Mouse (Mus musculus) liver, embryonic 14.5 days (tissue): ENCODE data around the gene Mfsd12. TPM values are rescaled to one million over a fixed set of nuclear protein-coding genes. Genes with fewer than 3 reads are reported as not detected.
A peak's percentile ranks its signal among the peaks of the same experiment; 100 is the strongest.

Experiments used
- ATAC-seq: fragments of 200-750 bp; cut with Nextera tagmentation; 2 replicates; pipeline ENCODE4 v1.8.0; 2017; ENCODE audit warnings: moderate number of reproducible peaks, mild to moderate bottlenecking, moderate library complexity; ENCODE audit not compliant: insufficient read depth
- DNase-seq, 3 experiments: peaks; one replicate each; pipeline ENCODE4 v3.0.0-alpha.2; 2012 to 2013; ENCODE audit warnings: low read depth in 3 of 3, low spot score in 3 of 3
- H3K27ac ChIP-seq: fragments of 300-500 bp; sonication (generic); 2 replicates; pipeline ENCODE4 v1.5.1; 2014; ENCODE audit warnings: moderate library complexity, mild to moderate bottlenecking, control low read depth, inconsistent platforms
- H3K27me3 ChIP-seq: fragments of 300-500 bp; sonication (generic); 2 replicates; pipeline ENCODE4 v1.6.1; 2014; ENCODE audit warnings: mild to moderate bottlenecking, low read length, moderate library complexity; ENCODE audit not compliant: control insufficient read depth, insufficient read depth
- H3K36me3 ChIP-seq: fragments of 300-500 bp; sonication (generic); replicated peaks from 2 replicates; pipeline ENCODE4 v1.6.1; 2014; ENCODE audit warnings: low read depth; ENCODE audit not compliant: control insufficient read depth, insufficient read depth
- H3K4me1 ChIP-seq, 2 experiments: fragments of 200-500 bp in 1 of 2; fragments of 300-500 bp in 1 of 2; sonication (generic) in 1 of 2; replicated peaks; 2 replicates each; pipeline ENCODE4 v1.6.1; 2012 to 2014; ENCODE audit warnings: antibody characterized with exemption in 1 of 2, inconsistent platforms in 1 of 2, low read length in 1 of 2; ENCODE audit not compliant: control insufficient read depth in 2 of 2, insufficient read depth in 2 of 2
- H3K4me2 ChIP-seq: fragments of 300-500 bp; sonication (generic); 2 replicates; pipeline ENCODE4 v1.6.1; 2014; ENCODE audit warnings: low read depth, mild to moderate bottlenecking, control low read depth, moderate library complexity
- H3K4me3 ChIP-seq, 2 experiments: fragments of 200-500 bp in 1 of 2; fragments of 300-500 bp in 1 of 2; sonication (generic) in 1 of 2; 2 replicates each; pipeline ENCODE4 v1.5.1; 2012 to 2014; ENCODE audit warnings: low read depth in 2 of 2, low read length in 2 of 2, mild to moderate bottlenecking in 2 of 2, control low read depth in 1 of 2, inconsistent platforms in 1 of 2, moderate library complexity in 1 of 2; ENCODE audit not compliant: insufficient read depth in 1 of 2
- H3K9ac ChIP-seq: fragments of 300-500 bp; sonication (generic); replicated peaks from 2 replicates; pipeline ENCODE4 v1.6.1; 2014; ENCODE audit warnings: mild to moderate bottlenecking, control low read depth, moderate library complexity
- H3K9me3 ChIP-seq: fragments of 300-500 bp; sonication (generic); 2 replicates; pipeline ENCODE4 v1.6.1; 2016; ENCODE audit warnings: low read length, mixed read lengths; ENCODE audit not compliant: control insufficient read depth
- CTCF ChIP-seq: IDR thresholded peaks from 2 replicates; pipeline ENCODE4 v1.5.1; 2016; ENCODE audit warnings: antibody characterized with exemption, low read depth, control low read depth
- EP300 ChIP-seq: IDR thresholded peaks from 2 replicates; pipeline ENCODE4 v1.6.1; 2016; ENCODE audit warnings: antibody characterized with exemption, low read depth
- WGBS: fragments of 180-500 bp; shearing (Covaris S2); extraction: QIAGEN DNeasy Blood & Tissue Kit; methylation state at CpG from one replicate; pipeline ENCODE4 v1.1.7; 2014; ENCODE audit not compliant: insufficient replicate concordance; 5-methylcytosine and 5-hydroxymethylcytosine counted together
- polyA plus RNA-seq, 2 experiments: library from polyadenylated mRNA; depleted of rRNA in 1 of 2; stranded (reverse) in 1 of 2; unstranded in 1 of 2; fragments of >200 nt; fragmentation: Nextera tagmentation in 1 of 2; extraction: Ambion mirVana in 1 of 2; gene quantifications; 2 replicates each; pipeline versions ENCODE4 v1.2.1 to v1.2.3; 2012 to 2014

Mfsd12 gene
- polyA plus RNA-seq, 2 experiments: 6.1 to 8.4 TPM

GRCm38 (mm10) chr10:81407539-81408423 lies 50.5 kb downstream of the Mfsd12 start:
- Histone ChIP-seq H3K4me2 (peak overlapping the region; percentile 44), H3K27me3 (peaks cover 31% of the 10 kb centered on the region), H3K4me3 (peak overlapping the region; percentile 12 to 32; a peak in 3 of 4 replicates), H3K9ac (no peak overlapping the region), H3K4me1 (peaks cover 0 to 10% of the 10 kb centered on the region in 2 experiments; a peak in 2 of 4 replicates), H3K27ac (no peak overlapping the region), H3K9me3 (no peaks in the 10 kb centered on the region), H3K36me3 (no peaks in the 10 kb centered on the region)
- ATAC-seq: peak; percentile 38; the same call in 1 of the 2 replicates
- DNase-seq: peak in 1 of 3 experiments; percentile 62
- TF ChIP-seq CTCF (no peak), EP300 (no peak)
- WGBS: 17% methylated on average over 31 of the region's 31 CpGs

DNA sequence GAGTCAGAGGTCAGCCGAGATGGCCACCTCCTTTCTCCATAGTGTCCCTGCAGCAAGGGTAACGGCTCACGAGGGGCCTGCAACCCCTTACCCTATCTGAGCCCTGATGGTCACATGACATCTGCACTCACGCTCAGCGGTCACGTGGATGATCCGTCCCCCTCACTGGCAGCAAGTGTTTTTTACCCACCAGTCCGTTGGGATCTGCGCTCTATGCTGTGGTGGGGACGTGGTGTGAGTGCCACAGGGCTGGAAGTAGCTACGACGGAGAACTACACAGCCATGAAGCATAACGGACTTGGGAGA lies 51.1 kb downstream of the Mfsd12 start:
- Histone ChIP-seq H3K9ac (no peak overlapping the region), H3K27me3 (peaks cover 31% of the 10 kb centered on the region), H3K4me2 (no peak overlapping the region), H3K36me3 (no peaks in the 10 kb centered on the region), H3K4me3 (no peak overlapping the region), H3K9me3 (no peaks in the 10 kb centered on the region), H3K4me1 (peaks cover 0 to 12% of the 10 kb centered on the region in 2 experiments; a peak in 2 of 4 replicates), H3K27ac (no peak overlapping the region)
- ATAC-seq (no peak), DNase-seq (no peak)
- TF ChIP-seq CTCF (no peak), EP300 (no peak)
- 17% methylated on average over 13 of the region's 13 CpGs for WGBS

GRCm38 (mm10) chr10:81408871-81409291 lies 51.6 kb downstream of the Mfsd12 start:
- H3K4me1 ChIP-seq: peaks cover 0 to 12% of the 10 kb centered on the region in 2 experiments; a peak in 2 of 4 replicates
- no peak for TF ChIP-seq EP300
- peak; percentile 98 for TF ChIP-seq CTCF
- H3K4me3 ChIP-seq: no peak overlapping the region
- peak overlapping the region; percentile 25; the same call in 1 of the 2 replicates for H3K4me2 ChIP-seq
- no peaks in the 10 kb centered on the region for H3K36me3 ChIP-seq
- 3% methylated on average over 9 of the region's 9 CpGs for WGBS
- H3K27me3 ChIP-seq: peaks cover 31% of the 10 kb centered on the region
- H3K27ac ChIP-seq: no peak overlapping the region
- no peaks in the 10 kb centered on the region for H3K9me3 ChIP-seq
- H3K9ac ChIP-seq: no peak overlapping the region
- DNase-seq (peak in 2 of 3 experiments; percentile 56 to 67), ATAC-seq (peak; percentile 67)

- no peak overlapping the region for H3K27ac ChIP-seq
- no peaks in the 10 kb centered on the region for H3K36me3 ChIP-seq
- H3K4me2 ChIP-seq: peak overlapping the region; percentile 31
- 14% methylated on average over 8 of the region's 8 CpGs for WGBS
- no peak overlapping the region for H3K9ac ChIP-seq
- ATAC-seq (peak; percentile 4; the same call in 1 of the 2 replicates), DNase-seq (no peak)
- no peaks in the 10 kb centered on the region for H3K9me3 ChIP-seq
- peaks cover under 1 to 14% of the 10 kb centered on the region in 2 experiments; a peak in 2 of 4 replicates for H3K4me1 ChIP-seq
- peaks cover 31% of the 10 kb centered on the region for H3K27me3 ChIP-seq
- no peak for TF ChIP-seq EP300
- no peak for TF ChIP-seq CTCF
- no peak overlapping the region for H3K4me3 ChIP-seq
Observed at GRCm38 (mm10) chr10:81409330-81409729, 52.0 kb downstream of the Mfsd12 start.

DNA sequence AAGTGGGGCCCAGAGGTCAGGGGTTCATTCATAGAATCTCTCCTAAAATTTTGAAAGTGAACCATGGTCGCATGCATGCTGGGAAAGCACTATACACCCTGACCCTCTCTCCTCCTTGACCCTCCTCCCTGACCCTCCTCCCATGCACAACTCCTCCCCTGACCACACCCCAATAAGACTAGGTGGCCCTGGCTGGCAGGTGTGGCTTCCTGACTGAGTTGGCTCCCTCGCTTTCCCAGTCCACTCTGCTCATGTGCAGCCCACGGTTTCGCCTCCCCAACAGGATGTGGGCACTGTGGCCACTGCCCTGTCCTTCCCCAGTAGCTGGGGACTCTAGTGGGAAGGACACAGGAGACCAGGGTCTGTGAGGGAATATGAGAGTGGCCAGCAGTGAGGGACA lies 53.1 kb downstream of the Mfsd12 start:
- WGBS: 20% methylated on average over 4 of the region's 4 CpGs
- no peaks in the 10 kb centered on the region for H3K9me3 ChIP-seq
- peaks cover 2 to 15% of the 10 kb centered on the region in 2 experiments; a peak in 2 of 4 replicates for H3K4me1 ChIP-seq
- peak overlapping the region; percentile 31; the same call in 1 of the 2 replicates for H3K4me2 ChIP-seq
- DNase-seq (no peak), ATAC-seq (no peak)
- no peak overlapping the region for H3K9ac ChIP-seq
- no peak overlapping the region for H3K27ac ChIP-seq
- TF ChIP-seq EP300 (no peak), CTCF (no peak)
- H3K27me3 ChIP-seq: peaks cover 28% of the 10 kb centered on the region
- H3K4me3 ChIP-seq: no peak overlapping the region
- H3K36me3 ChIP-seq: no peaks in the 10 kb centered on the region
